Mouse (Mus musculus) liver, adult 2 months (tissue): ENCODE data around the gene Atp6v0c.

Source experiments
- CTCF ChIP-seq: fragments of 200-500 bp; IDR thresholded peaks from 2 replicates; pipeline ENCODE4 v1.5.1; 2011; ENCODE audit warnings: low read depth, low read length, control low read depth
- POLR2A ChIP-seq: fragments of 200-500 bp; IDR thresholded peaks from 2 replicates; pipeline ENCODE4 v1.6.1; 2011; ENCODE audit warnings: low read length, control low read depth; ENCODE audit not compliant: insufficient read depth; ENCODE audit errors: extremely low read depth

DNA sequence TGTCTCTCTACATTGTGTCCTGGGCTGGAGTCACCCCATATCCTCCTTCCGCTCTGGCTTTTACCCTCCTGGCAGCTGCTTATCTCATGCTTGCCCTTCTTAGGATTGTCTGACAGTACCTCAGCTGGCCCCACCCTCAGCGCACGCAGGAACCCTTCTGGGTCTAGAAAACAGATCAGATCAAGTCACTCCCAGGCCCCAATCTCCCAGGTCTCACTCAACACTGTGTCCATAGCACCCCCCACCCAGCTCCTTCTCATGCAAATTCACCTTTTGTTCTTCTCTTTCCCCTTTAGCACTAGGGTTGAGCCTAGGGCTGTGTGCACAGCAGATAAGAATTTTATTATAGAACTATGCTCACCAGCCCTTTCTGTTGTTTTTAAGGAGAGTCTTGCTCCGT, 33.6 kb upstream of the Atp6v0c start:
- TF ChIP-seq CTCF (no peak), POLR2A (no peak)
